Comparison of ENCODE assay signal across 22 mouse cellular contexts in the genomic region with DNA sequence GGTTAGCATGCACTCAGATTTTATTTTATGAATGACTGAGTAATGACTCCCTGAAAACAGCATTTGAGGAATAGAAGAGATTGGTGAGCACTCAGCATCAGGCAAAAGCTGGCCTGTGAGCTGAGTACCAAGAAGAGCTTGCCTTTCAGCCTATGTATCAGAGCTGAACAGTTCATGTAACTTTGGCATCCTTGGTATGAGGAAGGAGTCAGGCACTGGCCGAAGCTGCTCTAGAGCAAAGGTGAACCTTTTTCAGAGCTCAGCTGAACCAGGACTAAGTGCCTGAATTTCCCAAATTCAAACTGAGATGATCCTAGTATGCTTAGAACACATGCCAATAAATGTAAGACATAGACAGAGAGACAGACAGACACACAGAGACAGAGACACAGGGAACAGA.
"Had no signal": no experiment of that assay in that cellular context is flagged by ENCODE, and none has a peak within 500 bp of the region (broad histone marks: within the 10 kb centered on the region; RNA-seq: fewer than 3 reads in every experiment).

No protein-coding gene starts in this region.

- H3K4me1 ChIP-seq: limb, embryonic 13.5 days; liver, embryonic 12.5 days; liver, embryonic 15.5 days; midbrain, embryonic 12.5 days; midbrain, embryonic 15.5 days; neural tube, embryonic 12.5 days; neural tube, embryonic 15.5 days had no signal

- DNase-seq: liver; lung, adult 18-20 months; right cerebral cortex, adult 18-20 months; right cerebral cortex, postnatal 14 days; right cerebral cortex, postnatal 4 days; thymus, adult 2 months; thymus, postnatal 14 days; thymus, postnatal 4 days had no signal

- H3K27me3 ChIP-seq: limb, embryonic 13.5 days; liver, embryonic 12.5 days; liver, embryonic 15.5 days; lung, embryonic 15.5 days; midbrain, embryonic 12.5 days; midbrain, embryonic 15.5 days; neural tube, embryonic 12.5 days; neural tube, embryonic 15.5 days had no signal

- H3K27ac ChIP-seq: kidney, postnatal 0 days; limb, embryonic 10.5 days; limb, embryonic 13.5 days; liver, embryonic 12.5 days; liver, embryonic 15.5 days; lung, embryonic 15.5 days; macrophage; midbrain, embryonic 12.5 days; midbrain, embryonic 15.5 days; neural tube, embryonic 12.5 days; neural tube, embryonic 15.5 days; stomach, postnatal 0 days had no signal

- H3K9me3 ChIP-seq: limb, embryonic 10.5 days; limb, embryonic 13.5 days; liver, embryonic 12.5 days; liver, embryonic 15.5 days; lung, embryonic 15.5 days; midbrain, embryonic 12.5 days; midbrain, embryonic 15.5 days; neural tube, embryonic 12.5 days; neural tube, embryonic 15.5 days had no signal

- H3K4me2 ChIP-seq: limb, embryonic 13.5 days; liver, embryonic 12.5 days; liver, embryonic 15.5 days; lung, embryonic 15.5 days; midbrain, embryonic 12.5 days; midbrain, embryonic 15.5 days; neural tube, embryonic 12.5 days; neural tube, embryonic 15.5 days had no signal

- H3K9ac ChIP-seq: limb, embryonic 13.5 days; liver, embryonic 12.5 days; liver, embryonic 15.5 days; lung, embryonic 15.5 days; midbrain, embryonic 12.5 days; midbrain, embryonic 15.5 days; neural tube, embryonic 12.5 days; neural tube, embryonic 15.5 days had no signal

- ATAC-seq: inflammation-experienced regulatory T-cells, adult 6 months; intestine, embryonic 16.5 days; liver, embryonic 12.5 days; midbrain, embryonic 15.5 days had no signal

- H3K4me3 ChIP-seq: limb, embryonic 10.5 days; limb, embryonic 13.5 days; liver, embryonic 12.5 days; liver, embryonic 15.5 days; lung, embryonic 15.5 days; midbrain, embryonic 12.5 days; midbrain, embryonic 15.5 days; neural tube, embryonic 12.5 days; neural tube, embryonic 15.5 days had no signal

- H3K36me3 ChIP-seq: limb, embryonic 10.5 days; limb, embryonic 13.5 days; liver, embryonic 12.5 days; liver, embryonic 15.5 days; lung, embryonic 15.5 days; midbrain, embryonic 12.5 days; midbrain, embryonic 15.5 days; neural tube, embryonic 12.5 days; neural tube, embryonic 15.5 days had no signal
